Comparison of ENCODE assay signal across 18 mouse cellular contexts in the genomic region with DNA sequence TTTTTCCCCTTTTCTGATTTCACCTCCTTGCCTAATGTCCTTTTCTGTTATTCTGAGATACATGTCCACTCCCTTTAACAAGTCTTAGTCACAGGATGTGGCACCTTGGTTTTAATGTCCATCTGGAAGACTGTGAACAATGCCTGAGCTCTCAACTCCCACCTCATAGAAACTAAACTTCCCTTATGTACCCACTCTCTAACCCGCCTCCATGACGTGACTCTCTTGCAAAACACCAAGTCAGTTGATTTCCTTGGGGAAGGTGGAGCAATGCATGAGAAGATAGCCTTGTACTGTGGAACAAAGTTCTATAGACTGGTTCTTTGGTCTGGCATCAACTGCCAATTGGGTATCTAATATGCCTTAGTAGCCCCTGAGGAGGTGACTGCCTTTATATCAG. TPM values are rescaled to one million over a fixed set of nuclear protein-coding genes. Genes with fewer than 3 reads are reported as not detected.
DNase-seq lines count a peak whose midpoint lies in the region; ATAC-seq and TF ChIP-seq lines count a peak whose summit lies in the region.
"Had no signal": no experiment of that assay in that cellular context is flagged by ENCODE, and none has a peak within 500 bp of the region (broad histone marks: within the 10 kb centered on the region; RNA-seq: fewer than 3 reads in every experiment).

No protein-coding gene starts in this region.

- H3K4me3 ChIP-seq in spleen, adult 2 months (ENCODE audit: extremely low read depth, insufficient read depth, insufficient read length) = no peak overlapping the region
- no peak overlapping the region for H3K4me3 ChIP-seq in macrophage (ENCODE audit: inconsistent target)
- no peak overlapping the region for H3K4me3 ChIP-seq in forebrain, embryonic 11.5 days (ENCODE audit: low read depth, low read length)
- no peak overlapping the region for H3K4me3 ChIP-seq in intestine, postnatal 0 days (ENCODE audit: low read depth, low read length)
- H3K4me3 ChIP-seq: embryonic facial prominence, embryonic 10.5 days; erythroblast, embryonic 14.5 days; heart, embryonic 13.5 days; liver, embryonic 12.5 days had no signal

- no peak overlapping the region for H3K9ac ChIP-seq in forebrain, embryonic 11.5 days (ENCODE audit: low read length)
- no peak overlapping the region for H3K9ac ChIP-seq in intestine, postnatal 0 days (ENCODE audit: low read depth, low read length)
- H3K9ac ChIP-seq: heart, embryonic 13.5 days; liver, embryonic 12.5 days had no signal

- 50% methylated on average over 2 of the region's 2 CpGs for WGBS in spleen, adult 2 months
- 0% methylated on average over 2 of the region's 2 CpGs for WGBS in macrophage (ENCODE audit: missing documents)
- WGBS in forebrain, embryonic 11.5 days = 78% methylated on average over 2 of the region's 2 CpGs
- WGBS in intestine, postnatal 0 days = 78% methylated on average over 2 of the region's 2 CpGs

- no peaks in the 10 kb centered on the region for H3K9me3 ChIP-seq in forebrain, embryonic 11.5 days (ENCODE audit: control insufficient read depth, low read length)
- H3K9me3 ChIP-seq in intestine, postnatal 0 days (ENCODE audit: control insufficient read depth) = no peaks in the 10 kb centered on the region
- H3K9me3 ChIP-seq: embryonic facial prominence, embryonic 10.5 days; heart, embryonic 13.5 days; liver, embryonic 12.5 days had no signal

- DNase-seq in heart, adult 11 months = peak; percentile 92
- DNase-seq in heart, postnatal 14 days = no peak
- DNase-seq in spleen, adult 2 months (ENCODE audit: low read depth in 1 of 2, low spot score in 2 of 2) = no peak
- DNase-seq in spleen, adult 18-20 months = no peak
- no peak for DNase-seq in forebrain, embryonic 11.5 days (ENCODE audit: low spot score)
- DNase-seq in frontal cortex, adult 2 months (ENCODE audit: extremely low spot score in 1 of 2, low spot score in 1 of 2) = no peak
- DNase-seq: adrenal gland, postnatal 14 days; cerebellum, postnatal 10 days; gastrocnemius, postnatal 25 days; right cerebral cortex, adult 18-20 months had no signal

- H3K4me2 ChIP-seq in forebrain, embryonic 11.5 days (ENCODE audit: low read depth, low read length, severe bottlenecking) = no peak overlapping the region
- H3K4me2 ChIP-seq in intestine, postnatal 0 days (replicated peaks; ENCODE audit: low read depth) = no peak overlapping the region
- H3K4me2 ChIP-seq: heart, embryonic 13.5 days; liver, embryonic 12.5 days had no signal

- peaks cover 3% of the 10 kb centered on the region; the same call in 1 of the 2 replicates for H3K36me3 ChIP-seq in spleen, adult 2 months (ENCODE audit: control insufficient read depth, insufficient read depth, low read length)
- H3K36me3 ChIP-seq in macrophage (ENCODE audit: inconsistent target) = no peaks in the 10 kb centered on the region
- no peaks in the 10 kb centered on the region for H3K36me3 ChIP-seq in forebrain, embryonic 11.5 days (ENCODE audit: control insufficient read depth, insufficient read depth, low read length)
- no peaks in the 10 kb centered on the region for H3K36me3 ChIP-seq in intestine, postnatal 0 days (ENCODE audit: control insufficient read depth, insufficient read depth)
- H3K36me3 ChIP-seq: embryonic facial prominence, embryonic 10.5 days; heart, embryonic 13.5 days; liver, embryonic 12.5 days had no signal

- no peaks in the 10 kb centered on the region for H3K27me3 ChIP-seq in spleen, adult 2 months (ENCODE audit: control insufficient read depth, insufficient read depth, low read length)
- H3K27me3 ChIP-seq in forebrain, embryonic 11.5 days (ENCODE audit: control insufficient read depth, insufficient read depth, low read length) = no peaks in the 10 kb centered on the region
- no peaks in the 10 kb centered on the region for H3K27me3 ChIP-seq in intestine, postnatal 0 days (replicated peaks; ENCODE audit: control insufficient read depth, insufficient read depth, low read length)
- H3K27me3 ChIP-seq: heart, embryonic 13.5 days; liver, embryonic 12.5 days had no signal

- intact Hi-C loops in heart, postnatal 14 days (cut with DNase I) = no loop called here

- no peak for TF ChIP-seq POLR2A in spleen, adult 2 months (IDR thresholded peaks at IDR 0.05; ENCODE audit: low read depth, low read length)

- ATAC-seq in forebrain, embryonic 11.5 days (replicated peaks; ENCODE audit: low FRiP score) = no peak
- ATAC-seq in intestine, postnatal 0 days = no peak
- ATAC-seq: intestine, embryonic 16.5 days; liver, embryonic 12.5 days had no signal

- no peak for TF ChIP-seq CTCF in spleen, adult 2 months (IDR thresholded peaks at IDR 0.05; ENCODE audit: extremely low read depth, insufficient read depth, insufficient read length, insufficient replicate concordance)
- TF ChIP-seq CTCF in intestine, postnatal 0 days (IDR thresholded peaks at IDR 0.05; ENCODE audit: low read depth) = no peak

- 0 out of 2 replicates have a peak overlapping the region, but pooled peaks have one; percentile 18 for H3K27ac ChIP-seq in spleen, adult 2 months (ENCODE audit: insufficient read depth, low read length)
- H3K27ac ChIP-seq in macrophage = peak overlapping the region; percentile 63
- H3K27ac ChIP-seq in forebrain, embryonic 11.5 days (ENCODE audit: low read depth, low read length) = no peak overlapping the region
- no peak overlapping the region for H3K27ac ChIP-seq in intestine, postnatal 0 days (ENCODE audit: low read depth, low read length)
- H3K27ac ChIP-seq: embryonic facial prominence, embryonic 10.5 days; heart, embryonic 13.5 days; kidney, postnatal 0 days; liver, embryonic 12.5 days had no signal

- peaks cover 28% of the 10 kb centered on the region for H3K4me1 ChIP-seq in spleen, adult 2 months (ENCODE audit: control insufficient read depth, insufficient read depth, insufficient read length)
- H3K4me1 ChIP-seq in forebrain, embryonic 11.5 days (replicated peaks; ENCODE audit: control insufficient read depth, insufficient read depth, low read length) = no peaks in the 10 kb centered on the region; the same call in 1 of the 2 replicates
- H3K4me1 ChIP-seq in intestine, postnatal 0 days (replicated peaks; ENCODE audit: control insufficient read depth, insufficient read depth, low read length) = no peaks in the 10 kb centered on the region
- H3K4me1 ChIP-seq: embryonic facial prominence, embryonic 10.5 days; heart, embryonic 13.5 days; liver, embryonic 12.5 days had no signal

- H3K79me2 ChIP-seq in macrophage (ENCODE audit: inconsistent target) = peaks cover 100% of the 10 kb centered on the region

RNA-seq across cellular contexts. Expression of a gene that starts 16.6 kb away (rescaled TPM):
- total RNA-seq in heart, postnatal 14 days (2021) = 10 to 100 TPM in 1 of 2 experiments, 1 to 10 TPM in 1; 4.9 to 19.1 TPM
- polyA plus RNA-seq in spleen, adult 2 months (2012; rRNA removed) = 239 and 294 TPM in 2 replicates
- total RNA-seq in macrophage (2018; cell fraction: chromatin; rRNA removed) = 1,000 to 10,000 TPM in 25 of 26 experiments, 100 to 1,000 TPM in 1; 921 to 3,220 (median 1,884) TPM
- total RNA-seq in macrophage (2018; cell fraction: cytosol; rRNA removed) = 100 to 1,000 TPM; 188 to 418 (median 295) TPM
- 1,000 to 10,000 TPM in 25 of 26 experiments, 100 to 1,000 TPM in 1; 684 to 2,114 (median 1,348) TPM for total RNA-seq in macrophage (2018; cell fraction: nucleus; rRNA removed)
- polyA plus RNA-seq in macrophage (2018) = 131 to 243 TPM (median 195 TPM) in 3 replicates
- polyA plus RNA-seq in forebrain, embryonic 11.5 days (2014; fragmentation: Nextera tagmentation; extraction: Ambion mirVana) = 1.6 and 2.0 TPM in 2 replicates
- polyA plus RNA-seq in frontal cortex, adult 2 months (2012; rRNA removed) = 2.0 and 2.6 TPM in 2 replicates
- 3.3 and 3.6 TPM in 2 replicates for polyA plus RNA-seq in intestine, postnatal 0 days (2015; fragmentation: Nextera tagmentation; extraction: Ambion mirVana)
- polyA plus RNA-seq: erythroblast, embryonic 14.5 days had no signal

Comparison
In these comparisons a context has a peak if more than half of its experiments do, and no peak if none do; other contexts are left out.
1. H3K27ac ChIP-seq: peak in spleen, adult 2 months (single experiment) and macrophage (single experiment); none in forebrain, embryonic 11.5 days (single experiment) and intestine, postnatal 0 days (single experiment).
2. RNA of a gene that starts 16.6 kb away (polyA plus RNA-seq): 239 to 294 TPM in spleen, adult 2 months and 131 to 243 TPM in macrophage; 3.3 to 3.6 TPM in intestine, postnatal 0 days, 2.0 to 2.6 TPM in frontal cortex, adult 2 months and 1.6 to 2.0 TPM in forebrain, embryonic 11.5 days; every median in the first group is over 10 times any median in the second.